Mouse (Mus musculus) 416B (cell line): ENCODE measurements at regions not wholly inside any gene's neighbourhood (a gene's known extent, or its start where the extent isn't known, plus 50 kb on each side); places are given as distances from the start of the nearest gene placed in this dataset.

ENCODE experiments used
- DNase-seq: peaks from one replicate; pipeline ENCODE4 v3.0.0; 2011; ENCODE audit warnings: low read depth

- no peak for DNase-seq
Observed at GRCm38 (mm10) chr4:131160135-131160534, 215.9 kb downstream of the Matn1 start.

- DNase-seq: no peak
Observed at GRCm38 (mm10) chr4:131161501-131161900, 217.3 kb downstream of the Matn1 start.

- no peak for DNase-seq
Observed at GRCm38 (mm10) chr4:131163782-131164315, 219.7 kb downstream of the Matn1 start.

- DNase-seq: no peak
Observed at GRCm38 (mm10) chr4:131166574-131167270, 222.5 kb downstream of the Matn1 start.

GRCm38 (mm10) chr4:131167921-131168320 lies 223.7 kb downstream of the Matn1 start:
- DNase-seq: no peak

GRCm38 (mm10) chr4:131173783-131174460 lies 229.7 kb downstream of the Matn1 start:
- no peak for DNase-seq

- DNase-seq: no peak
Observed at GRCm38 (mm10) chr4:131176701-131177100, 232.5 kb downstream of the Matn1 start.

- no peak for DNase-seq
Observed at GRCm38 (mm10) chr4:131177889-131178288, 233.7 kb downstream of the Matn1 start.

- peak; percentile 4 for DNase-seq
Observed at GRCm38 (mm10) chr4:131178642-131179041, 234.5 kb downstream of the Matn1 start.

GRCm38 (mm10) chr4:131188066-131188465 lies 243.9 kb downstream of the Matn1 start:
- no peak for DNase-seq

GRCm38 (mm10) chr4:131191106-131191880 lies 247.1 kb downstream of the Matn1 start:
- DNase-seq: no peak

- DNase-seq: no peak
Observed at GRCm38 (mm10) chr4:131193900-131194419, 249.8 kb downstream of the Matn1 start.

GRCm38 (mm10) chr4:131196147-131196546 lies 252.0 kb downstream of the Matn1 start:
- DNase-seq: no peak

GRCm38 (mm10) chr4:131203721-131204120 lies 259.5 kb downstream of the Matn1 start:
- DNase-seq: no peak

- no peak for DNase-seq
Observed at GRCm38 (mm10) chr4:131204722-131205121, 260.5 kb downstream of the Matn1 start.

- no peak for DNase-seq
Observed at GRCm38 (mm10) chr4:131205127-131205526, 260.9 kb downstream of the Matn1 start.

- DNase-seq: no peak
Observed at GRCm38 (mm10) chr4:131205685-131206084, 261.5 kb downstream of the Matn1 start.

GRCm38 (mm10) chr4:131206181-131206885 lies 262.1 kb downstream of the Matn1 start:
- no peak for DNase-seq

GRCm38 (mm10) chr4:131206886-131207200 lies 262.7 kb downstream of the Matn1 start:
- DNase-seq: no peak

GRCm38 (mm10) chr4:131207249-131207648 lies 263.1 kb downstream of the Matn1 start:
- DNase-seq: no peak

GRCm38 (mm10) chr4:131208166-131208565 lies 264.0 kb downstream of the Matn1 start:
- no peak for DNase-seq

- DNase-seq: no peak
Observed at GRCm38 (mm10) chr4:131208637-131209036, 264.5 kb downstream of the Matn1 start.
